20 mouse cellular contexts compared by ENCODE assay signal in the genomic region with DNA sequence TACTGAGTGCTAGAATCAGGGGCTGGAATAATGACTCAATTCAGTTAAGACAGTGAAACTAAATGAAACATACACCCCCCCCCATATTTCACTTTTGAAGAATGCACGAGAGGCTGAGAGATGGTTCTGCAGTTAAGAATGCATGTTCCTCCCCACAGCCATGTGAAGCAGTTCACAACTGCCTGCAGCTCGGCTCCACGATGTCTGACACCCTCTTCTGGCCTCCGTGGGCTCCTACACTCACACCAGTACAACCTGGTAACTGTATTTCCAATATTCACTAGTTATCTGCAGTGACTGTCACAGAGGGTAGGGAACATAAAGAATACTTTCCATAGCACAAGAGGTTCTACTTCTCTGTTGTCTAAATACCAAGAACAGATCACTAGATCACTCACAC. TPM values are rescaled to one million over a fixed set of nuclear protein-coding genes. Genes with fewer than 3 reads are reported as not detected.
DNase-seq lines count a peak whose midpoint lies in the region; ATAC-seq and TF ChIP-seq lines count a peak whose summit lies in the region.
"Had no signal": no experiment of that assay in that cellular context is flagged by ENCODE, and none has a peak within 500 bp of the region (broad histone marks: within the 10 kb centered on the region; RNA-seq: fewer than 3 reads in every experiment).

No protein-coding gene starts in this region.

- H3K79me2 ChIP-seq in MEL (ENCODE audit: control insufficient read depth, insufficient read depth, low read length, poor library complexity): no peaks in the 10 kb centered on the region

- TF ChIP-seq EP300 in MEL (IDR thresholded peaks at IDR 0.05; ENCODE audit: low read depth in 1 of 2, low read length in 2 of 2): no peak

- 0 out of 2 replicates have a peak, but pooled peaks have one; percentile 41 for ATAC-seq in frontal cortex, adult (ENCODE audit: low TSS enrichment)
- no peak for ATAC-seq in lung, embryonic 14.5 days (ENCODE audit: insufficient read depth)
- ATAC-seq: liver, postnatal 0 days; midbrain, embryonic 13.5 days had no signal

- H3K9ac ChIP-seq in lung, embryonic 14.5 days: no peak overlapping the region
- H3K9ac ChIP-seq in MEL (ENCODE audit: control insufficient read depth, low read depth, low read length, poor library complexity, severe bottlenecking): no peak overlapping the region
- H3K9ac ChIP-seq: embryonic facial prominence, embryonic 13.5 days; hindbrain, embryonic 13.5 days; liver, postnatal 0 days; midbrain, embryonic 13.5 days had no signal

- DNase-seq in frontal cortex, postnatal 10 days (ENCODE audit: low spot score in 2 of 2): no peak
- no peak for DNase-seq in lung, embryonic 14.5 days
- DNase-seq in lung, adult 18-20 months: no peak
- DNase-seq in MEL (ENCODE audit: low read depth, low spot score): no peak
- DNase-seq in c-Kit-positive CD71-positive TER-119-positive erythroid progenitor cells, embryonic 14.5 days (ENCODE audit: low spot score): no peak
- DNase-seq: adrenal gland, adult 2 months; B cell, adult 2 months; cerebellum, adult 11-12 months; cerebellum, postnatal 25 days; gastrocnemius, postnatal 25 days; kidney, adult 11 months; kidney, postnatal 10 days; liver, postnatal 0 days; thymus, postnatal 25 days had no signal

- H3K4me3 ChIP-seq in lung, embryonic 14.5 days (ENCODE audit: low read depth, low read length): no peak overlapping the region
- H3K4me3 ChIP-seq in MEL (ENCODE audit: control insufficient read depth in 1 of 2, insufficient read depth in 1 of 2, low read depth in 2 of 2, low read length in 2 of 2): no peak overlapping the region
- no peak overlapping the region for H3K4me3 ChIP-seq in olfactory bulb, adult 2 months (ENCODE audit: insufficient read depth, low read depth, low read length)
- H3K4me3 ChIP-seq: embryonic facial prominence, embryonic 13.5 days; hindbrain, embryonic 13.5 days; midbrain, embryonic 13.5 days had no signal

- no peak; the same call in 1 of the 2 replicates for TF ChIP-seq RAD21 in MEL (IDR thresholded peaks at IDR 0.05; ENCODE audit: low read depth, low read length)

- H3K4me2 ChIP-seq in lung, embryonic 14.5 days: no peak overlapping the region
- H3K4me2 ChIP-seq: embryonic facial prominence, embryonic 13.5 days; hindbrain, embryonic 13.5 days; midbrain, embryonic 13.5 days had no signal

- no peaks in the 10 kb centered on the region for H3K4me1 ChIP-seq in lung, embryonic 14.5 days (ENCODE audit: insufficient read depth)
- no peaks in the 10 kb centered on the region for H3K4me1 ChIP-seq in MEL (ENCODE audit: control insufficient read depth in 1 of 2, insufficient read depth in 2 of 2, low read length in 2 of 2)
- H3K4me1 ChIP-seq in olfactory bulb, adult 2 months (ENCODE audit: control insufficient read depth, insufficient read depth, low read length): no peaks in the 10 kb centered on the region
- H3K4me1 ChIP-seq: embryonic facial prominence, embryonic 13.5 days; hindbrain, embryonic 13.5 days; midbrain, embryonic 13.5 days had no signal

- peaks cover 8% of the 10 kb centered on the region; the same call in 1 of the 2 replicates for H3K36me3 ChIP-seq in lung, embryonic 14.5 days (ENCODE audit: insufficient read depth)
- H3K36me3 ChIP-seq in MEL (ENCODE audit: control insufficient read depth in 1 of 2, insufficient read depth in 2 of 2, low read length in 2 of 2): peaks cover 0 to 2% of the 10 kb centered on the region in 2 experiments; a peak in 2 of 4 replicates

- H3K27me3 ChIP-seq in lung, embryonic 14.5 days (ENCODE audit: insufficient read depth, low read length): no peaks in the 10 kb centered on the region
- no peaks in the 10 kb centered on the region for H3K27me3 ChIP-seq in MEL (ENCODE audit: control insufficient read depth in 1 of 2, insufficient read depth in 2 of 2, low read length in 2 of 2)
- H3K27me3 ChIP-seq: embryonic facial prominence, embryonic 13.5 days; hindbrain, embryonic 13.5 days; midbrain, embryonic 13.5 days had no signal

- peak; percentile 16; the same call in 1 of the 2 replicates for TF ChIP-seq CTCF in lung, embryonic 14.5 days (IDR thresholded peaks at IDR 0.05; ENCODE audit: low read depth)
- TF ChIP-seq CTCF in MEL (IDR thresholded peaks at IDR 0.05 in 2 of 3, conservative IDR thresholded peaks at IDR 0.05 in 1 of 3; ENCODE audit: control insufficient read depth in 1 of 3, insufficient read depth in 1 of 3, low read depth in 2 of 3, low read length in 3 of 3, poor library complexity in 1 of 3, severe bottlenecking in 1 of 3): peak in 1 of 3 experiments; percentile 11; a peak in 1 of 6 replicates
- TF ChIP-seq CTCF in olfactory bulb, adult 2 months (IDR thresholded peaks at IDR 0.05; ENCODE audit: insufficient read depth, low read depth, low read length): 0 out of 2 replicates have a peak, but pooled peaks have one; percentile 9

- no peak for TF ChIP-seq POLR2A in MEL (IDR thresholded peaks at IDR 0.05; ENCODE audit: control insufficient read depth in 1 of 2, insufficient read depth in 1 of 2, low read depth in 1 of 2, low read length in 2 of 2, poor library complexity in 1 of 2)
- TF ChIP-seq POLR2A in olfactory bulb, adult 2 months (IDR thresholded peaks at IDR 0.05; ENCODE audit: insufficient read depth, low read depth, low read length): no peak

- H3K9me3 ChIP-seq in lung, embryonic 14.5 days (ENCODE audit: low read depth, low read length): no peaks in the 10 kb centered on the region
- no peaks in the 10 kb centered on the region for H3K9me3 ChIP-seq in MEL (replicated peaks; ENCODE audit: insufficient read depth, low read length)
- H3K9me3 ChIP-seq: hindbrain, embryonic 13.5 days; midbrain, embryonic 13.5 days had no signal

- 65% methylated on average over 4 of the region's 4 CpGs for WGBS in lung, embryonic 14.5 days
- 72% methylated on average over 4 of the region's 4 CpGs for WGBS in olfactory bulb, adult 2 months

- H3K27ac ChIP-seq in lung, embryonic 14.5 days (ENCODE audit: low read depth): no peak overlapping the region
- no peak overlapping the region for H3K27ac ChIP-seq in MEL (ENCODE audit: control insufficient read depth, low read depth, low read length)
- no peak overlapping the region for H3K27ac ChIP-seq in olfactory bulb, adult 2 months (ENCODE audit: insufficient read depth, low read depth, low read length)
- H3K27ac ChIP-seq: embryonic facial prominence, embryonic 13.5 days; hindbrain, embryonic 13.5 days; macrophage; midbrain, embryonic 13.5 days had no signal

TF ChIP-seq in MEL, 35 proteins besides CTCF, POLR2A, EP300 and RAD21:
- TF ChIP-seq MAFK (IDR thresholded peaks at IDR 0.05; ENCODE audit: borderline replicate concordance, low read depth, low read length): no peak
- TF ChIP-seq SMC3 (IDR thresholded peaks at IDR 0.05; ENCODE audit: low read depth, low read length): peak; percentile 20; the same call in 1 of the 2 replicates
TF ChIP-seq in MEL: peak in this region for 1.

RNA-seq across cellular contexts. Expression of a gene that starts 59.2 kb away (rescaled TPM):
- 51.1 and 52.7 TPM in 2 replicates for polyA plus RNA-seq in lung, embryonic 14.5 days (2014; fragmentation: Nextera tagmentation; extraction: Ambion mirVana)
- 36.5 and 40.7 TPM in 2 replicates for total RNA-seq in MEL (2012; rRNA removed)
- 10 to 100 TPM in 1 of 2 experiments, not detected in 1; 48.8 TPM for polyA plus RNA-seq in MEL (2012; ENCODE audit: insufficient read depth in 1 of 2, insufficient read length in 2 of 2, low read depth in 1 of 2, low replicate concordance in 2 of 2, missing spikeins in 1 of 2)
- polyA plus RNA-seq in olfactory bulb, adult 2 months (2012; ENCODE audit: insufficient read depth, insufficient read length, low replicate concordance, missing spikeins): not detected in 2 replicates
